Comparison of ENCODE assay signal across 16 mouse cellular contexts in genomic region chr6:36843031-36843488, GRCm38 (mm10). TPM values are rescaled to one million over a fixed set of nuclear protein-coding genes. Genes with fewer than 3 reads are reported as not detected.
DNase-seq lines count a peak whose midpoint lies in the region; ATAC-seq and TF ChIP-seq lines count a peak whose summit lies in the region.
"Had no signal": no experiment of that assay in that cellular context is flagged by ENCODE, and none has a peak within 500 bp of the region (broad histone marks: within the 10 kb centered on the region; RNA-seq: fewer than 3 reads in every experiment).

No protein-coding gene starts in this region.

- H3K9ac ChIP-seq in limb, embryonic 11.5 days (ENCODE audit: low read length), result no peak overlapping the region
- H3K9ac ChIP-seq: forebrain, embryonic 13.5 days; liver, embryonic 12.5 days had no signal

- H3K27ac ChIP-seq in layer of hippocampus, adult 2 months, result peak overlapping the region; percentile 77
- peak overlapping the region; percentile 68 for H3K27ac ChIP-seq in limb, embryonic 11.5 days (replicated peaks; ENCODE audit: low read depth, low read length)
- H3K27ac ChIP-seq: forebrain, embryonic 13.5 days; liver, embryonic 12.5 days had no signal

- DNase-seq in cerebellum, postnatal 14 days, result peak; percentile 44 to 70
- no peak for DNase-seq in cerebellum, postnatal 36 days
- peak; percentile 30 to 44 for DNase-seq in layer of hippocampus, adult 2 months (ENCODE audit: low spot score in 2 of 2)
- no peak for DNase-seq in layer of hippocampus, postnatal 10 days (ENCODE audit: low spot score in 2 of 2)
- DNase-seq in brain, adult 2 months (ENCODE audit: low read depth, low spot score), result peak; percentile 80
- peak; percentile 36 for DNase-seq in limb, embryonic 11.5 days (ENCODE audit: low spot score)
- DNase-seq in urinary bladder, postnatal 10 days (ENCODE audit: low spot score), result no peak
- no peak for DNase-seq in heart, postnatal 14 days
- DNase-seq: cerebellum, adult 11-12 months; kidney, adult 18-20 months; lung, postnatal 14 days; thymus, adult 18-20 months had no signal

- peaks cover 14% of the 10 kb centered on the region for H3K4me1 ChIP-seq in limb, embryonic 11.5 days (ENCODE audit: control insufficient read depth, insufficient read depth, low read length)
- H3K4me1 ChIP-seq: forebrain, embryonic 13.5 days; liver, embryonic 12.5 days had no signal

- no peaks in the 10 kb centered on the region for H3K27me3 ChIP-seq in limb, embryonic 11.5 days (ENCODE audit: control insufficient read depth, insufficient read depth, low read length)
- H3K27me3 ChIP-seq: forebrain, embryonic 13.5 days; liver, embryonic 12.5 days had no signal

- H3K4me2 ChIP-seq in limb, embryonic 11.5 days (ENCODE audit: low read depth, severe bottlenecking), result peak overlapping the region; percentile 12; the same call in 1 of the 2 replicates
- H3K4me2 ChIP-seq: forebrain, embryonic 13.5 days; liver, embryonic 12.5 days; midbrain, embryonic 11.5 days had no signal

- H3K9me3 ChIP-seq in limb, embryonic 11.5 days (ENCODE audit: control insufficient read depth, low read length), result no peaks in the 10 kb centered on the region
- H3K9me3 ChIP-seq: forebrain, embryonic 13.5 days; liver, embryonic 12.5 days had no signal

- no peak overlapping the region for H3K4me3 ChIP-seq in layer of hippocampus, adult 2 months
- no peak overlapping the region for H3K4me3 ChIP-seq in limb, embryonic 11.5 days (ENCODE audit: low read depth, low read length)
- H3K4me3 ChIP-seq: forebrain, embryonic 13.5 days; liver, embryonic 12.5 days; myocyte had no signal

- intact Hi-C loops in heart, postnatal 14 days (cut with DNase I), result no loop called here

- no peak for ATAC-seq in limb, embryonic 11.5 days (ENCODE audit: insufficient number of reproducible peaks, low FRiP score, low TSS enrichment, low read depth)
- ATAC-seq: forebrain, embryonic 13.5 days; liver, embryonic 12.5 days had no signal

- no peaks in the 10 kb centered on the region for H3K36me3 ChIP-seq in limb, embryonic 11.5 days (ENCODE audit: control insufficient read depth, insufficient read depth, low read length)
- H3K36me3 ChIP-seq: liver, embryonic 12.5 days had no signal

- TF ChIP-seq CTCF in layer of hippocampus, adult 2 months (conservative IDR thresholded peaks at IDR 0.05), result no peak

- WGBS in limb, embryonic 11.5 days, result 48% methylated on average over 3 of the region's 3 CpGs

RNA-seq across cellular contexts. Expression of gene Ptn, which starts 33.0 kb away (rescaled TPM):
- total RNA-seq in layer of hippocampus, adult 2 months (2021), result 100 to 1,000 TPM; 217 to 220 TPM
- total RNA-seq in layer of hippocampus, postnatal 10 days (2021), result 100 to 1,000 TPM; 592 to 633 TPM
- polyA plus RNA-seq in limb, embryonic 11.5 days (2014; fragmentation: Nextera tagmentation; extraction: Ambion mirVana), result 616 and 623 TPM in 2 replicates
- 10 to 100 TPM; 14.0 to 14.3 TPM for total RNA-seq in heart, postnatal 14 days (2021)

Comparison
In these comparisons a context has a peak if more than half of its experiments do, and no peak if none do; other contexts are left out.
1. DNase-seq: peak in cerebellum, postnatal 14 days (2 of 2), layer of hippocampus, adult 2 months (2 of 2), brain, adult 2 months (single experiment) and limb, embryonic 11.5 days (single experiment); none in cerebellum, postnatal 36 days (0 of 2), layer of hippocampus, postnatal 10 days (0 of 2), urinary bladder, postnatal 10 days (single experiment) and heart, postnatal 14 days (0 of 2).
2. RNA of gene Ptn, which starts 33.0 kb away (total RNA-seq): 592 to 633 TPM in layer of hippocampus, postnatal 10 days and 217 to 220 TPM in layer of hippocampus, adult 2 months; 14.0 to 14.3 TPM in heart, postnatal 14 days; every median in the first group is over 10 times any median in the second.